Mouse (Mus musculus): ENCODE results near the gene Dnajc14. TPM values are rescaled to one million over a fixed set of nuclear protein-coding genes. Genes with fewer than 3 reads are reported as not detected.

Gene Dnajc14
- total and polyA plus RNA-seq, 3 experiments: 27.7 to 36.7 TPM; not detected in 1

DNA sequence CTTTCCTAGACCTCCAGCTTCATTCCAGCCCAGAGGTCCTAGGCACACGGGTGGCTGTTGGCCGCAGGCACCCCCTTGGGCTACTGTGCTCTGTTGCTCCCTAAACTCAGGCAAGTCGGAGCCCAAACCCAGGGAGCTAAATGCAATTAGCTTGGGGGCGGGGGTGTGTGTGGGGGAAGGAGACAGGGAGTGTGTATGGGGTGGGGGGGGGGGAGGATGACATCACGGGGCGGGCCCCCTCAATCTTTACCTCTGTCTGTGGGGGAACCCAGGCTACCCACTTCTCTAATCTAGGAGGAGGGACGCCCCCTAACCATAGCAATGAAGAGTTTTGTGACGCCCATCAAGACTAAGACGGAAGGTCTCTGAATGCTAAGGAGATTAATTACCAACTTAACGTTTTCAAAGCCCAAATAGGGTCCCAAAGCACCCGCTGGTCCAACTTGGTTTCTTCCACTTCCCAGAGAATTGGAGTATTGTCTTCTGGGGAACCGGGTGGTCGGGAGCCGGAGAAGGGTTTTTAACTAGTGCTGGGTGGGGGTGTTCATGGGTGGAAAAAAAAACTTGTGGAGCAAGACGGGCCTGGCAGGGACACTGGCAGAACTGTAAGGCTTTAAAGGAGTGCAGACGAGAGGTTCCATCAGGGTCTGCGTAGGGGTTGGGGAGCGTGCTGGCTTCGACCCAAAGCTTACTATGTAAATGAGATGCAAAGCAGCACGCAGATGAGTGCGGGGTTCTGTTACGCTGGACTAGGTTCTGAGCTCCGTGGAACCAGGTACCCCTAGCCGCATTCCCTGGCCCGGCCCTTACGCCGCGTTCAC lies 619 bp downstream of the Dnajc14 start, which contains the start of gene Tmem198b (continued):
- no peak for TF ChIP-seq CTCF (IDR thresholded peaks at IDR 0.05 in 2 of 3, conservative IDR thresholded peaks at IDR 0.05 in 1 of 3; ENCODE audit: control insufficient read depth in 1 of 3, insufficient read depth in 1 of 3, low read depth in 2 of 3, low read length in 3 of 3, poor library complexity in 1 of 3, severe bottlenecking in 1 of 3)
- no peak; the same call in none of the 2 replicates for TF ChIP-seq MXI1 (IDR thresholded peaks at IDR 0.05; ENCODE audit: low read depth, low read length)
- TF ChIP-seq MAX (IDR thresholded peaks at IDR 0.05; ENCODE audit: low read length): peak; percentile 6; the same call in 1 of the 2 replicates
- no peak for TF ChIP-seq TAL1 (IDR thresholded peaks at IDR 0.05; ENCODE audit: low read length)

DNA sequence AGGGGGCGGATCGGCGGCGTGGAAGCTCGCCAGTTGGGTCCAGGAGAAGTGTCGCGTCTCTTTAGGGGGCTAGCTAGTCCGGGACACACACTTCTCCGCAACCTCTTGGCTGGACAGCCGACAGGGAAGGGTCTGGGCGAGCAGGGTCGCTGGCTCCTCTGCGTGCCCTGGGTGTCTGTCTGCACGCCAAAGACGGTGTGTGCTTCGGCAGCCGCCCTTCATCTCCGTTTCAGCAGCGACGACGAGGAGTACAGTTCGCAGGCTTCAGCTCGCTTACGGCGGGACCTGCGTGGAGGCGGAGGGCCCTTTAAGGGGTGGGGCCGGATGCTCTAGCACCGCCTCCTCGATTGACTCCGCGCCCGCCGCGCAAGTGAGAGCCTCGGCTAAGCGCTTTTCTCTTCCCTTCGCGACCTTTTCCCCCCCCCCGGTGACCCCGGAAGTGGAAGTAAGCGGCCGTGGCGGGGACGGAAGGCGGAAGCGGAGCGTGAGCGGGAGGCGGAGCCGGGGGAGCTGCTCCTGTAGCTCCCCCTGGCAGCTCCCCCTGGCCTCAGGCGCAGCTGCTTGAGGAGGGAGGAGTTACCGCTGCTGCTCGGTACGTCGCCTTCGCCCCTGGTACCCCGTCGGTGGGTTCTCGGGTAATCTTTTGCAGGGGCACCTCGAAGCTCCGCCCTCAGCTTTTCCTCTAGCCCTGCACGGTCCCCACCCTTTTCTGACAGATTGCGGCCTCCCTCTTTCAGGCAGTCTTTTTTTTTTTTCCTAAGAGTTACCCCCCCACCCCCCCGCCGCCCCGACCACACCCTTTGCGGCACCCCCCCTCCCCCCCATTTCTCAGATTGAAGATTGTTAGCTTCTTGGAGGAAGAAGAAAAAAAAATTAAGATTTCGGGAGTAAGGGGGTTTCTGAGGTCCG lies 1.5 kb downstream of the Dnajc14 start:
- peak; percentile 99 for DNase-seq (ENCODE audit: low read depth, low spot score)
- peaks cover 5 to 12% of the 10 kb centered on the region in 2 experiments; a peak in 3 of 4 replicates for H3K4me1 ChIP-seq (ENCODE audit: control insufficient read depth in 1 of 2, insufficient read depth in 2 of 2, low read length in 2 of 2)
- H3K79me2 ChIP-seq (ENCODE audit: control insufficient read depth, insufficient read depth, low read length, poor library complexity): peaks cover 27% of the 10 kb centered on the region
- peak overlapping the region; percentile 87 for H3K27ac ChIP-seq (ENCODE audit: control insufficient read depth, low read depth, low read length)
- peaks cover 0 to 8% of the 10 kb centered on the region in 2 experiments; a peak in 2 of 4 replicates for H3K36me3 ChIP-seq (ENCODE audit: control insufficient read depth in 1 of 2, insufficient read depth in 2 of 2, low read length in 2 of 2)
- no peaks in the 10 kb centered on the region for H3K27me3 ChIP-seq (ENCODE audit: control insufficient read depth in 1 of 2, insufficient read depth in 2 of 2, low read length in 2 of 2)
- H3K4me3 ChIP-seq (ENCODE audit: control insufficient read depth in 1 of 2, insufficient read depth in 1 of 2, low read depth in 2 of 2, low read length in 2 of 2): peak overlapping the region; percentile 86 to 92
- H3K9ac ChIP-seq (ENCODE audit: control insufficient read depth, low read depth, low read length, poor library complexity, severe bottlenecking): peak overlapping the region; percentile 90
- H3K9me3 ChIP-seq (replicated peaks; ENCODE audit: insufficient read depth, low read length): no peaks in the 10 kb centered on the region
- TF ChIP-seq TBP (IDR thresholded peaks at IDR 0.05; ENCODE audit: low read depth, low read length): no peak
- no peak; the same call in 1 of the 2 replicates for TF ChIP-seq KAT2A (conservative IDR thresholded peaks at IDR 0.05; ENCODE audit: low read depth, low read length)
- no peak for TF ChIP-seq ZKSCAN1 (IDR thresholded peaks at IDR 0.05; ENCODE audit: low read depth, low read length)
- TF ChIP-seq USF2 (IDR thresholded peaks at IDR 0.05; ENCODE audit: borderline replicate concordance in 1 of 2, insufficient read depth in 1 of 2, low read depth in 1 of 2, low read length in 2 of 2): no peak
- TF ChIP-seq HCFC1 (IDR thresholded peaks at IDR 0.05; ENCODE audit: low read depth, low read length): peak; percentile 97
- no peak; the same call in 1 of the 2 replicates for TF ChIP-seq SMC3 (IDR thresholded peaks at IDR 0.05; ENCODE audit: low read depth, low read length)
- TF ChIP-seq MYB (IDR thresholded peaks at IDR 0.05; ENCODE audit: low read depth, low read length): no peak
- peak; percentile 89 for TF ChIP-seq SIN3A (IDR thresholded peaks at IDR 0.05; ENCODE audit: low read length)
- TF ChIP-seq JUND (IDR thresholded peaks at IDR 0.05; ENCODE audit: low read depth, low read length): no peak
- TF ChIP-seq ELF1 (IDR thresholded peaks at IDR 0.05; ENCODE audit: low read depth, low read length): peak; percentile 100
- TF ChIP-seq ZMIZ1 (IDR thresholded peaks at IDR 0.05; ENCODE audit: low read depth, low read length): peak; percentile 75
- TF ChIP-seq EP300 (IDR thresholded peaks at IDR 0.05; ENCODE audit: low read depth in 1 of 2, low read length in 2 of 2): peak in 1 of 2 experiments; percentile 32; a peak in 1 of 4 replicates
- TF ChIP-seq TCF12 (IDR thresholded peaks at IDR 0.05; ENCODE audit: low read depth, low read length): 0 out of 2 replicates have a peak, but pooled peaks have one; percentile 7
- peak; percentile 52 for TF ChIP-seq NRF1 (IDR thresholded peaks at IDR 0.05; ENCODE audit: insufficient read depth, low read depth, low read length, poor library complexity, severe bottlenecking)
- TF ChIP-seq MAZ (IDR thresholded peaks at IDR 0.05; ENCODE audit: low read depth, low read length): peak; percentile 100
- TF ChIP-seq CTCF (IDR thresholded peaks at IDR 0.05 in 2 of 3, conservative IDR thresholded peaks at IDR 0.05 in 1 of 3; ENCODE audit: control insufficient read depth in 1 of 3, insufficient read depth in 1 of 3, low read depth in 2 of 3, low read length in 3 of 3, poor library complexity in 1 of 3, severe bottlenecking in 1 of 3): peak in 2 of 3 experiments; percentile 6 to 26; a peak in 2 of 6 replicates
- no peak for TF ChIP-seq GATA1 (IDR thresholded peaks at IDR 0.05; ENCODE audit: low read depth, low read length)
- TF ChIP-seq ZC3H11A (IDR thresholded peaks at IDR 0.05; ENCODE audit: low read depth, low read length): no peak
- no peak for TF ChIP-seq MAFK (IDR thresholded peaks at IDR 0.05; ENCODE audit: borderline replicate concordance, low read depth, low read length)
- TF ChIP-seq UBTF (IDR thresholded peaks at IDR 0.05; ENCODE audit: borderline replicate concordance, insufficient read depth, low read depth, low read length): no peak
- TF ChIP-seq NELFE (IDR thresholded peaks at IDR 0.05; ENCODE audit: low read depth, low read length): peak; percentile 67
- no peak for TF ChIP-seq MEF2A (IDR thresholded peaks at IDR 0.05; ENCODE audit: extremely low read depth, insufficient replicate concordance, low read depth, low read length, poor library complexity, severe bottlenecking)
- no peak for TF ChIP-seq TAL1 (IDR thresholded peaks at IDR 0.05; ENCODE audit: low read length)
- no peak for TF ChIP-seq POLR2AphosphoS5 (IDR thresholded peaks at IDR 0.05; ENCODE audit: borderline replicate concordance, low read depth, low read length)
- TF ChIP-seq MYC (IDR thresholded peaks at IDR 0.05; ENCODE audit: low read depth, low read length): 0 out of 2 replicates have a peak, but pooled peaks have one; percentile 30
- TF ChIP-seq GABPA (IDR thresholded peaks at IDR 0.05; ENCODE audit: low read depth, low read length): no peak
- TF ChIP-seq ZNF384 (IDR thresholded peaks at IDR 0.05; ENCODE audit: low read depth, low read length): peak; percentile 70
